Mouse (Mus musculus): ENCODE measurements around the gene Ppfibp2. TPM values are rescaled to one million over a fixed set of nuclear protein-coding genes. Genes with fewer than 3 reads are reported as not detected.

Ppfibp2 gene
- total RNA-seq, 2 experiments from 2014 or later, result 24.6 to 26.4 TPM

DNA sequence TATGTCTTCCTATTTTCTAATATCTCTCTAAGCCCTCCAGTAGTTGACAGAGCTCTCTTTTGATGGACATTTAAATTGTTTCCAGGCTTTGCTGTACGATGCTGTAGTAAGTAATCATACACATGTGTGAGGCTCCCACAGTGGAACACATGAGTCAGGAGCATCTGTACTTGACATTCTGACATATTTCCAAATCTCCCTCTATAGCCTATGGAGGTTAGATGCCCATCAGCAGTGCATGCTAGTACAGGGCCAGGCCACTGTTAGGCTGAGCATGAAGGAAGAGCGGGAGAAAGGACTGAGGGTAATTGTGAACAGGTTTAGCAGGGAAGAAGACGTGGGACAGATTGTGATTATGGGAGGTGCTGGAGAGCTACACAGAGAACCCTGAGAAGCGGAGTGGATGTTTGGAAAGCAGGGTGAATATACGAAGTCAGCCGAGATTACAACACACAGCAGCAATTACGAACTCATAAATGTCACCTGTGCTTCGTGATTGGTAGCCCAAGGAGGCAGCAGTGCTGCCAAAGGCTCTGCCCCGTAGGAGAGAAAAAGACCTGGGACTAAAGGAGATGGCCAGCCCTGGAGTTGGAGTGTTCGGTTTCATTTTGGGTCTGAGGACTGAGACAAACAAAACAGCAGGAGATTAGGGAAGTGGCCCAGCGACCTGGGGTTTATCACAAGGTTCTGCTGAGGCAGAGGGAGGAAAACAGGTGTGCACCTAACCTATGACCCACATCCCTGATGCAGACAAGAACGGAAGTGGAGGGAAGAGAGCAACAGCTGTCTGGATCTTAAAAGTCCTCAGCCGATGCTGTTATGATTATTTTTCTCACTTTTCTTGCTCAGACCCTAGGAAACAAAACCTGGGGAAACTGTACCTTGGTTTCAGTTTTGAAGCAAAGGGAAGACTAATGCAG lies 107.7 kb downstream of the Ppfibp2 start:
- no peak for DNase-seq

DNA sequence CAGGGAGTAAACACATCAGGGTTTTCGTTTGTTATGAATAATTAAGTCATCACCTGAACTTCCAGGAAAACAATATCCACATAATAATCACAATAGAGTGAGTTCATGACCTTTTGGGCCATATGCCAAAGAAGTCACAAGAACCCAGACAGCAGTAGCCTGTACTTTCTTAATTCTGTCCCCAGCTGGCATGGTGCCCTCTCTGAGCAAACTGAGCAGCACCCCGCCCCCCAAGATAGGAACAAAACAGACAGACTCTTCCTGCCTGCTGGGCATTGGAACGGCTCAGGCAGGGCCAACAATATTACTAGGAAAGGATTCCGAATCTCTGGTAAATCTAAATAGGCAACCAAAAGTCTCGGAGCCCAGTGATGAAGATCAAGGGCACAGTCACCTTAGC lies 110.9 kb downstream of the Ppfibp2 start:
- DNase-seq, result peak; percentile 56 to 62

DNA sequence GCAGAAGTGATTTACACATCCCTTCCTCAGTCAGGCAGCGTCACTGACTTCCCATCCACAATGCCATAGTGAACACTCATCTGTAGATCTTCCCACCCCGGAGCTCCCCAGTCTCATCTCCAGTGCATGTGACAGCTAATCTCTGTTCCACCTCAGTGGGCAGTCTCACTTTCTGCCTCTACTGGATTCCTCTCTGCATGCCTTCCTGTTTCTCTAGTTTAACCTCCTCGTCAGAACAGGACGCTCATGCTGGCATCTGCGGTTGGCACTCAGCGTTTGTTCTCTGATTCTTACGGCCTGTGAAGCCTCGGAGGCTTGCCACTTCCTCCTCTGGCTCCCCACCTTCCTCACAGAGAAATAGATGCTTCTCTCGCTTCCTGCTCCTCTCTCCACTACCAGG lies 112.6 kb downstream of the Ppfibp2 start:
- DNase-seq, result peak in 1 of 2 experiments; percentile 58

DNA sequence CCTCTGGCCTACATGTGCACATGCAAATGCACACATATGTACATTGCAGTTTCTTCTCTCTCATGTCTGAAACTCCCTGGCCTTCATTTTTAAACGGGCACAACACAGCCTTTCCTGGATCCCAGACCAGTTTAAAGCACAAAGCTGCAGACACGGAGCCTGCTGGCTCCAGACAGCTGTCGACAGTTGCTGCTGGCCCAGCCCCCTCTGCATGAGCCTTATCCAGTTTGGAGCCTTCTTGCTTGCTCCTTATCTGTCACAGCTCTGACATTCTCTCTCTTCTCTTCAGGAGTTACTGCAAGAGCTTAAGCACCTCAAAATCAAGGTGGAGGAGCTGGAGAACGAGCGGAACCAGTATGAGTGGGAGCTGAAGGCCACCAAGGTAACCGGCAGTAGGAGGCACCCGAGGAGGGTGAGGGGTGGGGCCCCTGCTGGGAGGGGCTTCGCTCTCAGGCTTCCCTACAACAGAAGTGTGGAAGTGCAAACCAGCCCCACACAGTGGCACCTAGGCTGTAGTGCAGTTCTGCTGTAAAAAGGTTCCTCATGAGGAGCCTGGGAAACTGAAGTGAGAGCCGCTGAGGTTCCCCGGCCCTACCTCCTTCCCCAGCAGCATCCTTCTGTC lies 113.6 kb downstream of the Ppfibp2 start:
- DNase-seq, result peak; percentile 57 to 76

DNA sequence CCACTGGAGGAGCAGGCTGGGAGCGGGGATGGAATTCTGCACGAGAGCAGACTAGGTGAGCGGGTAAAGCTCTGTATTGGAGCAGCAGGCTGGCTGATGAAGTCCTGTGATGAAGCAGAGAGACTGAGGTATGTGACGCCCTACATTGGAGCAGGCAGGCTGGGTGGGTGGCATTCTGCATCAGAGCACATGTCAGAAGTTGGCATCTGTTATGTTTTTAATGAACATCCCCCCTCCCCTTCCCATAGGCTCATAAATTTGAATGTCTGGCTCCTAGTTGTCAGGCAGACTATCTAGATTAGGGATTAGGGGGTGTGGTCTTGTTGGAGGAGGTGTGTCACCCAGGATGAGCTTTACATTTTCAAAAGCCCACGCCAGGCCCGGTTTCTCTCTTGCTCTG lies 117.7 kb downstream of the Ppfibp2 start:
- DNase-seq, result no peak

DNA sequence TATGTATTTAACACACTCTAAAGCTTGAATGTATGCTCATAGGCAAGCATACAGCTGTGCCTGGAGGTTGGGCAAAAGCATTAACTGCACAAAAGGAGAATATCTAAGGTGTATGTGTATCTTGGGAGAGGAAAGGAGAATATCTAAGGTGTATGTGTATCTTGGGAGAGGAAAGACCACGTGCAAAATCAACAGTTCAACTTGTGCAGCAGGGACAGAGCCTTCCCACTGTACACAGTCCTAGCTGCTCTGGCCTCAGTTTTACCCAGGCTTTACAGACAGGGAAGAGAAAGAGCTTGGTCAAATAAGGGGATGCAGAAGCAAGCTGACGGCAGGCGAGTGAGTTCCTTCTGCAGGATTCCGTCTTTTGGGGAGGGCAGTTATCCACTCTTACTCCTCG lies 119.1 kb downstream of the Ppfibp2 start:
- no peak for DNase-seq

DNA sequence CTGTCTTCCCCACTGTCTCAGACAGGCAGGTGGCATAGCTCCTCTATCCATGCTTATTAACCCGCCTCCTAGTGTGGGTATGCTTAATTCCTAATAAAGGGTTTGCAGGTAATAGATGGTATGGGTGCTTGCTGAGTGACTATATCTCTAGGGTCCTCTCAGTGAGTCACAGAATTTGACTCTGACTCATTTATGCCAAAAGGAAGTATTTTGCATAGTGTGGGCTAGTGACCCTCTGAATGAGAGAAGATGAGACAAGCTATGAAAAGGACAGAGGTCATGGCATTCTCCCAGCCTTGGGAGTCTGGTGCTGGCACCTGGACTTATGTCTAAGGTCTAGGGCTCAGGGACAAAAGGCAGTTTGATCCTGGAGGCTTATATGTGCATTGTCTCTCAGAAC lies 125.8 kb downstream of the Ppfibp2 start:
- DNase-seq, result no peak

DNA sequence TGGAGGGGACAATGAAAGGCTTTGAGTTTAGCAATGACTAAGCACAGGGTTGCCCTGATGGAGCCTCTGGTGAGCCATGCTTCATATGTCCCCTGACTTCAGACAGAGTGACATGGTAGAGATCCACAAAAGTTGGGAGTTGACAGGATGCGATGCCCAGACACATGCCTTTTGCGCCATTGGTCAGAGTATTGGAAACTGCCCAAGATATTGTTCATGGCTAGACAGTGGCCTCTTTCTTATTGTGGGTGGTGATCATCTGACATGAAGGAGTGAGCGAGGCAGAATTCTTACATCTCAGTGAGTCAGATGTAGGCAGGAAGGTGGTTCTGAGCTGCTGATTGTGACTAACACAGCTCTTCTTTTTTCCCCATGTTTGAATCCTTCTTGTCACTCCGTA lies 127.5 kb downstream of the Ppfibp2 start:
- DNase-seq, result no peak

DNA sequence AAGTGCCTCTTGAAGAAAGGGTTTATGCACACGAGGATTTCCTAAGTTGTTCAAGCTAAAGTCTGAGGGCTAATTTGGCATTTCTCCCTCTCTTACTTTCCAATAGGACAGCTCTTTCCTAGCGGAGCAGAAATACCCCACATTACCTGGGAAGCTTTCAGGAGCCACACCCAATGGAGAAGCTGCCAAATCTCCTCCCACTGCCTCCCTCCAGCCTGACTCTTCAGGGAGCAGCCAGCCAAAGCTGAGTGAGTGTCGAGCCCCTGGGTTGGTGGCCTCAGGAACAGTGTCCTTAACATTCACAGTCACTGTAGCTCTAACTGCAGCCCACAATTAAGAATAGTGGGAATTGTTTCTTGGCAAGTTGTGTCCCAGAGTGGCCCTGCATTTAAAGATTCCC lies 132.5 kb downstream of the Ppfibp2 start:
- DNase-seq, result no peak

DNA sequence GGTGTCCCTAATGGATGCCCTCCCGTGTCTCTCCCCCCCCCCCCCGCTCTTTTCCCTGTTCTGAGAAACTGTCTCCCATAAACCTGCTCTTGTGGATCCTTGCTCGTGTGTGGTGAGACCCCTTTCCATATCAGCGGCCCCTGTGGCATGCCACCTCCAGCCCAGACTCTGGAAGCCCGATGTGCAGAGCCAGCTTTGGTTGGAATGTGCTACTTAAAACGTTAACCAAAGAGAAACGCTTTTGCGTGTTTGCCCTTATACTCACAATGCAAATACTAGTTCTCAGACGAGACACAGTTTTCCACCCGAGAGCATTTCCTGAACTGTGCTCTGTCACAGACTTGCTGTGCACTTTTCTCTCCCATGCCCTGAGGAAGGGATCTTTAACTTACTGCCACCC lies 135.6 kb downstream of the Ppfibp2 start:
- no peak for DNase-seq

DNA sequence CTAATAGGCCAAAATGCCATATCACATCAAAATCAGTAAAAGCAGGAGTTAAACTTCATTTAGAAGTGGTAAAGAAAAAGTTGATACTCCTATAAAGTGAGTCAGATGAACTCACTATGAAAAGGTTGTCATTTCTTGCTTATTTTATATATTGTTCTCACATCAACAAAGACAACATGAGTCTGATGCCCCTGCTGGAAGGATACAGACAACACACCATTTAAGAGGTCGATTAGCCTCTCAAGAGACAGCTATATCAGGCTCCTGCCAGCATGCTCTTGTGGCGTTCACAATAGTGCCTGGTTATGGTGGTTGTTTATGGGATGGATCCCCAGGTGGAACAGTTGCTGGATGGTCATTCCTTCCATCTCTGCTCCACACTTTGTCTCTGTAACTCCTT lies 138.2 kb downstream of the Ppfibp2 start:
- no peak for DNase-seq

DNA sequence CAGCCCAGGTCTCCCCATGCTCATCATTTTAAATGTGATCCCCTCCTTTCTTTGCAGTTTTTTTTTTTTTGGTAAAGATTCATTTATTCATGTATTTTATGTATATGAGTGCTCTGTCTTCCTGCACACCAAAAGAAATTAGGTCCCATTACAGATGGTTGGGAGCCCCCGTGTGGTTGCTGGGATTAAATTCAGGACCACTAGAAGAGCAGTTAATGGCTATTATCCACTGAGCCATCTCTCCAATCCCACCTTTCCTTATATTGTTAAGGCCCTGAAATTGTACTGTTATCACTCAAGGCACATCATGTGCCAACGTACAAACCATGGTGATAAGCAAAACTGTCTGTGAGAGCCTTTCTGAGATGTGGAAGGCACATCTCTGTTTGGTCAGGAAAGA lies 143.7 kb downstream of the Ppfibp2 start:
- DNase-seq, result no peak

DNA sequence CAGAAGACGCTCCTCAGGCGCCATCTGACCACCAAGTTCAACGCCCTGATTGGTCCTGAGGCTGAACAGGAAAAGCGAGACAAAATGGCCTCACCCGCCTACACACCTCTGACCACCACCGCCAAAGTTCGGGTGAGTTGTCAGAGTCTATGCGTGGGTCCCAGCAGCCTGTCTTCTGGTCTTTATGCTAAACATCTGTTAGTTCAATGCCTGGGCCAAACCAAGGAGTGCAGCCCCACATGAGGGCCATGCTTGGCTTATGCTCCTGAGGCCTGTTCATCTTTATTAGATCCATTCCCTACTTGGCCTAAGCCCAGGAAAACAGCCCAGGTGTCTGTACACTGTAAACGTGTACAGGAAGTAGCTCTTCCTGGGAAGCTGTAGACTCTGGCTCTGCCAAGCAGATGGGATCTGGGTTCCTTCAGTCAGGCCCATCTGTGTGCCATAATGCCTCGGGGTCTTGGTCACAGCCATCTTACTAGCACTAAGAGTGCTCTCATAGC lies 148.0 kb downstream of the Ppfibp2 start:
- DNase-seq, result no peak

DNA sequence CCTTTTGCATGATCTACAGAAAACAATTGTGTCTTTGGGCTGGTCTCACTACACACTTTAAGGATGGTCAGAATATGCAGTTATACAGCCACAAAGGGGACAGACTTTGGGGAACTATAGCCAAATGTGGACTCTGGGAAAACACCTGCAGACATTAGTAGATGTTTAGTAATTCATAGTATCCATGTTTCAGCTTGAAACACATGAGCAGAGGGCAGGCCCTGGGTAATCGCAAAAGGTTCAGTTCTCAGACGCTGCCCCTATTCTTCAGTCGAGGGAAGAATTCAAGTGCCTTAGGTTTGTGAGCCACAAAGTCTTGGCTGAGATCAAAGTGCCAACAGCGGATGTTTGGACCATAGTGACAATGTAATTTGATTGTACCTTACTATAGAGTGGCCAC lies 149.4 kb downstream of the Ppfibp2 start:
- no peak for DNase-seq

DNA sequence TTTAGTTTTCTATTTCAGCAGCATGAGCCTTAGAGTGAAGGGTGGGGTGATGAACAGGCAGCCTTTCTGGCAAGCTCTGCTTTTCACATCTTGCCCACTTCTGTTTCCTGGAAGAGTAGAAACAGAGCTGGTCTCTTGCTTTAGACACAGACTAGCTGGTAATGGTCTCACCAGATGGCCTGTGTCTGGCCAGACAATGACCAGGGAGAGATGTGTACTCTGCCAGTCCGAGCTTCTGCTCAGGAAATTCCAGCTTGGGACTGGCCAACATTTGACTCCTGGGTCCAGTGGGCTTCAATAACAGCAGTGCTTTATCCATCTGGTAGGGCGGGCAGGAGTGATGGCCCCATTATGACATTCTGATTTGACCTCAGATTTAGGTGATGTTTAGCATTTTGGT lies 150.1 kb downstream of the Ppfibp2 start:
- DNase-seq, result no peak

DNA sequence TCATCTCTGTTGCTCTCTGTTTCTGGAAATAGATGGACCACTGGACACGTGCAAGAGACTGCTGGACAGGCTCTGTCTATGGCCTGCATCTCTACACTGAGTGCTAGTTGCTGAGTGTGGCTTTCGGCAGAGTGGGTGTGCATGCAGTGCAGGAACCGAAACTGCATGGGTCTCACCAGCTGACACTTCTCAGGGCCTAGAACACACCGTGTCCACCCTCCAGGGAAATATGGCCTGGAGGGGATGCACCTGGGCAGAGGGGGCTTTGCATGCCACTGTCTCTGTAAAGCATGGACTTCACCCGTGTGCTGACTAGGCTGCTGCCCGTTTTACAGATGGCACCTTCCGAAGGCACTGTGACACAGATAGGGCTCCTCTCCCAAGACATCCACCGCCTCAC lies 151.0 kb downstream of the Ppfibp2 start:
- no peak for DNase-seq

DNA sequence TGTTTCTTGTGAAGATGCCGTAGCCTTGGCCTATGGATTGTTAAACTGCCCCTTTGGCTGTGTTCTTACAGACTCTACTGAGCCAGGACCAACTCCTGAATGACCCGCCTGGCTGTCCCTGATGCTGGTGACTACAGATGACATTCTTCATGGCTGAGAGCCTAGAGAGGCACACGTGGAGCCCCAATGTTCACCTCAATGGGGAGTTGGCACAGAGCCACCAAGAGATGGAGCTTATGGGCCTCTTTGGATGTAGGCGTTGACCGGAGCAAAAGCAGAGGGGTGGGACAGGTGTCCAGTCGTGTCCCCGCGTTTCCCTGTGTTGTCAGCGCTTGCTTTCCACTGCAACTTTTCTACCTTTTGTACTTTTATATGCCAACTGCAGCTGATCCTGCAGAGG lies 152.5 kb downstream of the Ppfibp2 start:
- no peak for DNase-seq

DNA sequence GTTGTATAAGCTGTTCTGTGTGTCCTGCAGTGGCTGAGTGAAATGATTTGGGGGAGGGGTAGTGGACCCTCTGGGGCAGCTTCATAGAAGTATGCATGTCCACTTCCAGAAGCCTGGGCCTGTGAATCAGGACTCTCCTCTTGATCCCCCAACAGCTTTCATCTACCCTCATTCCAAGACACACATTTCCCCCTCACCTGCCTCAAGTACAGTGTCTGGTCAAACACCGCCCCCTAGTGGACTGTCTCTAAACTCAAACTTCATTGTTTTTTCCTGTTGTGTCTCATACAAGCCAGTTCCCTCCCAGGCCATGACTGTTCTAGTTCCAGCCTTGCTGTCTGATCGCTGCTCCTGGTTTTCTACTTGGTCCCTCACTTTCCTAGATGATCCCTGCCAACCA lies 152.9 kb downstream of the Ppfibp2 start:
- peak; percentile 27 to 82 for DNase-seq

DNA sequence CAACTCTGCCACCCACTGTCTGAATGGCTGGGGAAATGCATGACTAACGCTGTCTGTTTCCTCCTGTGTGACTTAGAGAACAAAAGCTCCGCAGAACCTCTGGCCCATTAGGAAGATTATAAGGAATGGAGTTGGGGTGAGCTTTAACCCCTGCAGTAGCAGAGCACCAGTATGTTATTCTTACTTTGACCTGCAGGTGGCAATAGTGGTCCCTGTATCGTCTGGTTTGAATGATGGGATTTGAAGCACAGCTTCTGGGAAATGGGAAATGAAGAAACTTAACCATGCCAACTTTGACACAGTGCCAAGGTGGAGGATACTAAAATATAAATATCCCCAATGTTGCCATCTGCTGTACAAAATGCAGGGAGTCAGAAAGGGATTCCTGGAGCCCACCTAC lies 154.3 kb downstream of the Ppfibp2 start:
- peak; percentile 15 to 51 for DNase-seq

DNA sequence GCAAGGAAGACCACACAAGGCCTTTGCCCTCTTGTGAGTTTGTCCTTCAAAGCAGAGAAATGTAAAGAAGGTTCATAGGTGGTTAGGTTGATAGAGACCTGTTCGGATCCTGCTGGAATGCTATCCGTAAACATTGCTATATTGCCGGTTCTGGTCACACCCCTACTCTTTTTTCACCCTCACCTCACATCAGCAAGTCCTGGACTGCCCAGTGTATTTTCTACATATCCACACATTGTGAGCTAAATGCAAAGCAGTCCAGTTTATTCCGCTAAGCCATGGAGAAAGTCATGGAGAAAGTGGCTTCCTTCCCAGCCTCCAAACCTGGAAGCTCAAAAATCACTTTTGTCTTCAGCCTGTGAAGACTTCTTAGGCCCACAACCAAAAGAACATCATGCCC lies 154.7 kb downstream of the Ppfibp2 start:
- DNase-seq, result no peak

DNA sequence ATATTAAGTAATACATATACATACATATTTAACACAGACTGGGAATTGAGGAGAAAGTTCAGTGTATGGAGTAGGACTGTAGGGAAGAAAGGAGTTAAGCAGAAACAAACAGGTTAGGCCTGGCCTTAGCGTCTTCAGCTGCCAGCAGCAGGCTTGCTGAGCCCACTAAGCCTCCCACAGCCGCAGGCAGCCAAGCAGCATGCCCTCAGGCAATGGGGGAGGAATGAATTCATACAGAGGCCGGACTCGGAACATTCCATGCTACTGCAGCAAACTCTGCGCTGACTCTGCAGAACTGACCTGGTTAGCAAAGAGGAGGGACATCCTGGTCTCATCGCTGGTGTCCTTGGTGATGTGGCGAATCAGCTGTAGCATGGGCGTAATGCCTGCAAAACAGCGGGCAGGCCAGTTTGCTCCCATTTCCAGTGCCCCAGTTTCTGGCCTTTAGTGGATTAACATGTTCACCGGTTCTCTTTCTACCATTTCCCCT lies 157.1 kb downstream of the Ppfibp2 start:
- no peak for DNase-seq

DNA sequence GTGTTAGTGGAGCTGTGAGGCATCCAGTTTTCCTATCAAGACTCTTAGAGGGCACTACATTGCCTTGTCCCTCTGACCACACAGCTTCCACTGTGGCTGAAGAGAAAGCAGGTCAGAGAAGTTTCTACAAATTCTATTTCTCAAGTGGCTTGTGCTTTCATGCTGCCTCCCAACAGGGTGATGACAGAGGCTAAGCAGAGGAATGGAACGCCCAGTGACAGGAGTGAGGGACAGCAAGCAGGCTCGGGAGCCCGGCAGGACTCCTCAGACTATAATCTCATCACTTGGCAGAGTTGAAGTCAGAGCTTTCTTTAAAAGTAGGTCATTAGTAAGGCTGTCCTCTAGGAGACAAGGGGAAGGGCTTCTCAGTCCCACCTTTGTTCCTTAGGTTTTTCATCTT lies 160.9 kb downstream of the Ppfibp2 start:
- peak in 1 of 2 experiments; percentile 10 for DNase-seq

DNA sequence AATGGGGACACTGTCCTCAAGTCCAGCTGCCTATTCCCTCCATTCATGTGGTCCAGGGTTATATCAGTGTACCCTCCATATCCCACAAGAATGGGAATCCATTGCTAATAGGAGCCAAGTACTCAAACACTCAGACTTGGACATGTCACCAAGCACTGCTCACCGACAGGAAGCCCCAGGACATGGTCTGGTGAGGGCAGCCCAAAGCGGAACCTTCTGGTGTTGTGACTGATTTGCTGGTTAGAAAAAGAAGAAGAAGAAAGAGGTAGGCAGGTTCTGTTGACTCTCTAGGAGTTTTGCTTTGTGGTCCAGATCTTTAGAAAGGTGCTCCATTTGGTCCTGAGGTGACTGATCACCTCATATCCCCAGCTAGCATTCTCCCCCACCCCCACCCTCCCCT lies 161.7 kb downstream of the Ppfibp2 start:
- DNase-seq, result no peak
